Mouse (Mus musculus) telencephalon, adult 2 months (tissue): Measurements from ENCODE around the gene Urb1.
"Not testable (repeated sequence)": the region's sequence is repeated elsewhere in the genome, so short reads cannot be mapped to it uniquely, and the experiment has no call there.

ENCODE experiments used
- DNase-seq: peaks from one replicate; pipeline ENCODE4 v3.0.0-alpha.2; 2011; ENCODE audit warnings: low read depth, low spot score

Gene Urb1

DNA sequence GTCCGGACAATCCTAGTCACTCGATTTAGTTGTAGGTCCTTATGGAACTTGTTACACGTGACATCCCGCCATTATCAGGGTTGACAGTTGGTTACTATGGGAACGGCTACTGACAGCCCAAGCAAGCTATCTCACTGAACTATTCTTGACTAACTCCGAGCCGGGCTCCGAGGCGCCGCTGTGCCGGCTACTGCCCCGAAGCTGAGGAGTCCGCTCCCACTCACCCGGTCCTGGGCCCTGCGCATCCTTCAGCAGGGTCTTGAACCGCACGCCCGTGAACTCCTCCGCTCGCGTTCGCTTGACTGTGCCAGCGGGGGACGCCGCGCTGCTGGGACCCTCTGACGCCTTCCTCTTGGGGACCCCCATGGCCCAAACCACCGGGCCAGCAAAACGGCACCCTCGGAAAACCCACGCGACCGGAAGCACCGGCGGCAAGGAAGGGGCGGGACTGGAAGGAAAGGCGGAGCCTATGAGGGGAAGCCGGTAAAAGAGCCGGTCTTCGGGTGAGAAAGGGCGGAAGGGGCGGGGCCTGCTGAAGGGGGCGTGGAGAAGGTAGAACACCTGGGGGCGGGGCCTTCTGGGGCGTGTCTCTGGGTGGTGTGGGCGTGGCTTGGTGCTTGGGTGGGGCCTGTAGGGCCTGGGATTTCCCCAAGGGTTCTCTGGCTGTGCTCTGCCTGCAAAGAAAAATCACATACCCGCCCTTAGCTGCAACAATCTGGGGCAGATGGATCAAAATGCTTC is at the start of gene Urb1:
Gene Urb1, minus strand, starts transcription at position 439 of the 741 bp plus-strand sequence.
- DNase-seq: peak; percentile 93

DNA sequence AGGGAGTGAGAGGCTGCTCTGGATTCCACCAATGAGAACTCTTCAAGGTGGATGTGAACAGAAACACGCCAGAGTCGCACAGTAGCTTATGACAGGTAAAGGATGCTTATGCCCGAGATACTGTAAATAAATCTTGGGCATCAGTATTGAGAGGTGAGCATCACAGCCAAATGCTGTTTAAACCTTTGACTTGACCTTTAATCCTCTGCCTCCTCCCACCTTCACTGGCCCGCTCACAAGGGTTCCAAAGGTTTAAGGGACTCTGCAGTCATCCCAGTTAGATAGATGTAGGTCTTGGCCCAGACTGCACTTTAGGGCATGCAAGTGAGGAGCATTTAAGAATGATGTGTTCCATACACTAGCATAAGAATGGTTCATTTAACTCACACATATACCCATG is 48.0 kb upstream of the Urb1 start:
- no peak for DNase-seq

DNA sequence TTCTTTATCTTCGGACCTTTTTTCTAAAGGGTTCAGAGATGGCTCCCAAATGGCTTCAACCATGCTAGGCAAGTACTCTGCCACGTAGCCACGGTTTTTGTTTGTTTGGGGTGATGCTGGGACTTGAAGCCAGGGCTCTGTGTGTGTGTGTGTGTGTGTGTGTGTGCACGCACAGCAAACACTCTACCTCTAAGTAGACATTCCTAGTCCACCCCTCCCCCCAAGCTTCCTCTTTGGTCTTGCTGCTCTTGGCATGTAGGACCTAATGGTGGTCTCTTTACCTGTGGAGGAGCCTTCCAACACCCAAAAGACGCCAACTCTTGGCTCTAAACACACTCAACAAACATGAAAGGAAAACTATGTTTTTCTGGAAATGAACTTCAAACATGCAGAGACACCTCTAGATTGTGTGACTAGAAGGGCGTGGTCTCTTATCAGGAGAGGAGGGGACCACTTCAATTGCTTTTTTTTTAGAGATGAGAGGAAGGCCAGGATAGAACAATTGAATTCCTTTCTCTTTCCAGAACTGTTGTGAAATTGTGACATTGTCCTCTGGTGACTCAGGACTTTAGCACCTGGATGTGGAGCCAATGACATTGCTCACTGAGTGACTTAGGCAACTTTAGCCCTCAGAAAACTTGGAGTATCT is 46.5 kb upstream of the Urb1 start:
- DNase-seq: no peak

DNA sequence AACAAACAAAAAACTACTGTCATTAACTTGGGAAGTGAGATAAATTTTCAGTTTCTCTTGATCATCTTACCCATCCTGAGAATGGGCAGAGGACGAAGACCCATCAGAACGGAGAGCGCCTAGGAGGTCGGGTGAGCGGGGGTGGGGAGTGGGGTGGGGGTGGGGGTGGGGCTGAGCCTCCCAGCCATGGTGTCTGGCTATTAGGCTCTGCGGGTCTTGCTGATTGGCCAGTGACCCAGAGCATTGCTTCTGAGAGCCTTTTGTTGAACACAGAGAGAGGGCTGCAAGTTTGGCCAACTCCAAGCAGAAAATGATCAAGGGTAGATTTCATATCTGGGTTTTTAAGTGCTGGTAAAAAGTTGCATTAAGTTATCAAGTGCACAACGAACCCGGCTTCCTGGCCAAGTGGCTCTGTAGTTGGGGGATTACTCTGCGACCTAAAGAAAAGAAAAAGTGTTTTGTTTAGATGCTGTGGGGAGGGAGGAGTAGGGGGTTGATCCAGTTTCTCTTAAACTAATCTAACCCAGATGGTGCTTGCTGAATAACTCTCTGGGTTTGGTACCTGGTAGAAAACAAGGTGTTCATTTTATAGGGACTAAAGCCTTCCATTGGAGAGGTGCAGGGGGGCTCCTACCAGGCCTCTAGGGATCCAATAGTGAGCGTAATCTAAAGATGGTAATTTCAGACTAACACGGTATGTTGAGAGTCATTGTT is 41.6 kb upstream of the Urb1 start:
- no peak for DNase-seq

DNA sequence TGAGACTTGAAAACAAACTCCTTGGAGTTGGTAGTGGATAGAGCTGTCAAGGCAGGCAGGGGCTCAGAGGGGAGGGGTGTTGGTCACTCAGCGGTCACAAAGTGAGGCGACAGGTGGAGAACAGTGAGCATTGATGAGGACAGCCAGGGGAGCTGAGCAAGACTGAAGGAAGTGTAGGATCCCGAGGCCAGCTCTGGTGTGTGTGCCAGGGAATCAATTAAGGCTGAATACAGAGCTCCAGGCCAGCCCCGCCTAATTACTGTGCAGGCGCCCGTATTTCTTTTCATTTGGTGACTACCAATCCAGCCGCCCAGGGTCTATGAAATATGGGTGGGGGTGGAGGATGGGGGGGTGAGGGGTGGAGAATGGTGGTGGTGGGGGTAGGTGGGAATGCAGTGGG is 40.7 kb upstream of the Urb1 start:
- DNase-seq: no peak

DNA sequence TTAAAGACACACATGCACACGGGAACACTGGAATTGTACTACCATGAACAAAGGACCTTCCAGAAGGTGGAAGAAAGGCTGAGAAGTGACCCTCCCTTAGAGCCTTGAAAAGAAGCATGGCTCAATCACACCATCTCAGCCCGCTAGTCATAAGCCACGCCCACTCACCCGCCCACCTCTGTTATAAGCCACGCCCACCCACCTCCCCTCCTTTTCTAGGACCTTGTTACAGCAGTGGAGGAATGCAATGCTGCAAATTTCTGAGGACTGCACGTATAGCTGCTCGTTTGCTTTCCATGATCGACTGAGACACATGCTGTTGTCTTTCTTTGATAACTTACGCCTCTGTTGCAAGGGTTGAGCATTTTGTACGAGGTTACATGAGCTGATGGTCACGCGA is 39.0 kb upstream of the Urb1 start:
- no peak for DNase-seq

DNA sequence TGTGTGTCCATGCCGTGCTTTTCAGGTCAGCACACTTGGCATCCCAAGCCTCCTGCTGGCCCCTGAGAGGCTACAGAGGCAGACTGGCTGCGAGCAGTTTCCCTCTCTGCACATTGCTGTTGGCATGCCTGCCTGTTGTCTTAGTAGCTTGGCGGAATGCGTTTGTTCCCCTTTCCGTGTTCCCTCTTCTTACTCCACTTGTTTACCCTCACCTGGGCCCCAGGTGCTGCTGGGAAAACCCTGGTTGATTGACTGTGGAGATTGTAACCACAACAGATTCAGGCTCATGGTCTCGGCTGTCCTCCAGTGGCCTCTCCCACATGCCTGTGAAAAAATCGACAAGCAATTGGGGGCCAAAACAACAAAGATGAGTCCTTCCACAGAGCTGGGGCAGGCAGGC is 38.5 kb upstream of the Urb1 start:
- no peak for DNase-seq

DNA sequence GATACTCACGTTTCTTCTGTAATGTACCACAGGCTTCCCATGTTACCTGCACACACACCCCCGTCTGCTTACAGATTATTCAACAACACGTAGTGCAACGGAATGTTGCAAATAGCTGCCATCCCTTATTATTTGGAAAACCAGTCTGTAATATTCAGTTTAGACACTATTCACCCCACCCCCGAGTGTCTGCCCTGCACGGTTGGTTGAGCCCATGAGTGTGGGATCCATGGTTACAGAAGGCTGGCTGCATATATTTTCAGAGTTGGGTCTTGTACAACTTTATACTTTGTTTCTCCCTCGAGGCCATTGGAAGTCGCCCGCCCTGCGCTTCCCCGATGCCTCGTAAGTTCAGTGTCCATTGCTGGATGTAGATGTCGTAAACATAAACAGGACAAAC is 35.4 kb upstream of the Urb1 start:
- DNase-seq: no peak

DNA sequence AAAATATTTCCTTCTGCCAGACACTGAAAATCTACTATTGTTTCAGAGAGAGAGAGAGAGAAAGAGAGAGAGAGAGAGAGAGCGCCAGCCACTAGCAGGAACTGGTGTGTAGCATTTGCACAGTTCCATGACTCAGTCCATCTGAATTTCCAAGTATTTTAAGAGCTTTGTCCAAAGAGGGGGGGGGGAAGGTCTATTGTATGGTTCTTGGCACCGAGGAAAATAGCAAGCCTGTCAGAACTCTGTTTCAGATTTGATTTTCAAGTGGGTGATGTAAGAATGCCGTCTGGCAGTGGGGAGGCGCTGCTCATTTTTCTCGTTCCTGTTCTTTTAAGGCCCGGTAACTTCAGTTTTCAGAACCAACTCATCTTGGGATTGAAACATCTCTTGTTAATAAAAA is 34.8 kb upstream of the Urb1 start:
- DNase-seq: no peak

DNA sequence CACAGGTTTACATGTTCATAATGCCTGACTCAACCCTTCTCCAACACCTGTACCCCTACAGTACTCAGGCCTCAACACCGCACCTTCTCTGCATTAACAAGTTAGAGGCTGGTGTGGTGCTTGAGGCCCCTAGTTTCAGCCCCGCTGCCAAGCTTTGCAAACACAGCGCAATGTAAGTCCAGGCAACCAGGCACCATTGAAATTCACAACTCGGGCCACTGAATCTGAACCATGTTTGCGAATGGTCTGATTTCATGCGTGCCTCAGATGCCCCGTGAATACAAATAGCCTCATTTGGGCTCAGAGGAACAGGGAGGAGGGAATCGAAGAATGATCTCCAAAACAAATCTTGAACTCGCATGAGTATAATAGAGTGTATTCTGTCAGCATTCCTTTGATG is 32.0 kb upstream of the Urb1 start:
- no peak for DNase-seq

DNA sequence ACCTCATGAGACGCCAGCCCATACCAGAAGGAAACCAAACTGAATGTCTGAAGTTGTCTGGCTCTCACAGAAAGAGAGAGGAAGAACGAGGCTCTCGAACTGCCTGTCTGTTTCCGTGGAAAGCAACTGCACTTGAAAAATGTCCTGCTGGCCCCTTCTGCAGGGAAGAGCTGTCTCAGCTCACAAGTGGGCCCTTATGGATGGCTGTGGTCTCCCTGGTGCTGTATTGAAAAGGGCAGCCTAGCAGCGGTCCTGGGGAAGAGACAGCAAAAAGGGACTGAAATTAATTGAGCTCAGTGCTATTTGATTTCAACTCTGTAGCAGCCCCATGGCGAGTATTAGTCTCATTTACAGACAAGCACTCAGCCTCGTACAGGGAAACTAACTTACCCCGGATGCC is 27.2 kb upstream of the Urb1 start:
- no peak for DNase-seq

DNA sequence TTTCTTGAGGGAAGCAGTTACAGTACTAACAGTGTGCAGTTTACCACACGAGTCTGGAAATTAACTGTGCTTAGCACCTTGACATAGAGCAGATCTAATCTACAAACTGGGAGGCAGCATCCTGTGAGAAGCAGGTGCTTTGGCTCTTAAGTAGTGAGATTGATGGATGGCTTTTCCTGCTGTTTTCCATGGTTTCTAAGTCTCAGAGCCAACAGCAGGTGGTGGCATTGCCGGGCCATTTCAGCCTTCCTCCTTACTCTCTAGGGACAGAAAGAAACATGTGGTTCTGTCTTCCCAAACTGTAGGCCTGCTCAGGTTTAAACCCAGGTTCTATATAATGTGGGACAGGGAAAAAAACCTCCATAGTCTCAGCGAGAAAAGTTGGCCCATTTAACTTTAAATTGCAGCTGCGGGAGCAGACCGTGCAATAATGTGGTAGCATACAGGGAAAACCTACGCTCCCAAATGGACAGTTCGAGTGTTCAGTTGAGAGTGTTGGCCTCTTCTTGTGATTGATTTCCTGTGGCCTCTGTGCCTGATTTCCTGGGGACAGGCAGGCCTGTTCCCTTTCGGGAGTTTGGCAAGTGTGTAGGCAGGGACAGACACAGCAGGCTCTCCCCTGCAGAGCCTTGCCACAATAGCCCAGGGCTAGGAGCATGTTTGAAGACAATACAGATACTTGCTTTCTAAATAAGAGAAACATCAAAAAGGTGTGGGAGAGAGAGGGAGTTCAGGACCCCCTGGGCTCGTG is 23.0 kb upstream of the Urb1 start:
- no peak for DNase-seq

DNA sequence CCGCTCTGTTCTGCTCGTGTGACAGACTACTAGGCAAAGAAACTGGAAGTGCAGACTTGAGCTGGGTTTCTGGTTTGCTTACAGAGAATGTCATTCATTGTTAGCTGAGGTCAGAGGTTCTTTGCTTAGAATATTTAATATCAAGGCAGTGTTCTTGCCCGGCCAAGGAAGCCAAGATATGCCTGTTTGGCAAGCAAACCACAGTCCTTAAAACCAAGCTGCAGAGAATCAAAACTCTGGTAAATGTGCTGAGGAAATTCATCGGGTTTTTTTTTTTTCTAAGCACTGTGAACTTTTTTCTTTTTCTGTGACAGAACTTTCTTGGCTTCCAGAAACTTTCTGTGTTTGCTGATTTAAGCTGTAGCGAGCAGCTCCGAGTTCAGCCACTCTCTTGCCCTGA is 22.3 kb upstream of the Urb1 start:
- DNase-seq: no peak

DNA sequence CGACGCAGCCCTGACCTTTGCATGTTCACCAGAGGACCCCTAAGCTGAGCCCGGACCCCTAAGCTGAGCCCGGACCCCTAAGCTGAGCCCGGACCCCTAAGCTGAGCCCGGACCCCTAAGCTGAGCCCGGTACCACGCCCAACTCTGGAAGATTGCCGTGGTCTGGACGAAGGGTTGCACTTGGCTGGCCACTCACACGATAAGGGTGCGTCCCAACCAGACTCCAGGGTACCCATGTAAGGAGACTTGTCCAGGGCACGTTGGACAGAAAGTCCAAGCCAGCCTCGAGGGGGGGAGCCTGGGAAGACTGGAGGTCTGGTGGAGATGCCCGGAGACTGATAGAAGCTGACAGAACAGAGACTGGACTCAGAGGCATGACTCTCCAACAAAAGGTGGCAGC is 21.5 kb upstream of the Urb1 start:
- no peak for DNase-seq

DNA sequence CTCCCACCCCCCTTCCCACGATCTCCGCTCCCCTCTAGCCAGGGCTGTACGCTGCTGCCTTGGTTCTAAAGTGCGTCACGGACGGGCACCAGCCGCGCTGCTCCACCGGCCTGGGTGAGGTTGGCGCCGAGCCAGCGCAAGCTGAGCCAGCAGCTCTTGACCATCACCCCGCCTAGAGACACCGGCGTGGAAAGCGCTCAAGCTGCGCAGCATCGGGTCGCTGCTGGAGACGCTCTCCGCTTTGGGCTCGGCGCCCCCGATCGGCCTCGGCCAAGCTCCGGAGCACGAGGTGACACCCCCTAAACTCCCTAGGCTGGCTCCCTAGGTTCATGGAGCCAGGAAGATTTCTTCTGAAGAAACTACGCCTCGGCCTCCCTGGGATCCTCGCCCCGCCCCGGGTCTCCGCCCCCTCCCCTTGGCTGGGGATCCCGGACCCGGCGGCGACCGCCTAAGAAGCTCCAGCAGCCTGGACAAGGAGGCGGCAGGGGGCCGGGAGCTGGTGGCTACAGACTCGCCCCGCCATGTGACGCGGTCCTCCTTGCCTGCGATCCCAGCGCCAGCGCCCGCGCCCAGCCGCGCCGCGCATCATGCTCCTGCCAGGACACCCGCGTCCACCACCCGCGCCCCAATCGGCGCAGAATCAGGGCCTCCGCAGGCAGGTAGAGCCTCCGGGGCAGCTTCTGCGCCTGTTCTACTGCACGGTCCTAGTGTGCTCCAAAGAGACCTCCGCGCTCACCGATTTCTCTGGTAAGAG is 20.6 kb upstream of the Urb1 start:
- no peak for DNase-seq

DNA sequence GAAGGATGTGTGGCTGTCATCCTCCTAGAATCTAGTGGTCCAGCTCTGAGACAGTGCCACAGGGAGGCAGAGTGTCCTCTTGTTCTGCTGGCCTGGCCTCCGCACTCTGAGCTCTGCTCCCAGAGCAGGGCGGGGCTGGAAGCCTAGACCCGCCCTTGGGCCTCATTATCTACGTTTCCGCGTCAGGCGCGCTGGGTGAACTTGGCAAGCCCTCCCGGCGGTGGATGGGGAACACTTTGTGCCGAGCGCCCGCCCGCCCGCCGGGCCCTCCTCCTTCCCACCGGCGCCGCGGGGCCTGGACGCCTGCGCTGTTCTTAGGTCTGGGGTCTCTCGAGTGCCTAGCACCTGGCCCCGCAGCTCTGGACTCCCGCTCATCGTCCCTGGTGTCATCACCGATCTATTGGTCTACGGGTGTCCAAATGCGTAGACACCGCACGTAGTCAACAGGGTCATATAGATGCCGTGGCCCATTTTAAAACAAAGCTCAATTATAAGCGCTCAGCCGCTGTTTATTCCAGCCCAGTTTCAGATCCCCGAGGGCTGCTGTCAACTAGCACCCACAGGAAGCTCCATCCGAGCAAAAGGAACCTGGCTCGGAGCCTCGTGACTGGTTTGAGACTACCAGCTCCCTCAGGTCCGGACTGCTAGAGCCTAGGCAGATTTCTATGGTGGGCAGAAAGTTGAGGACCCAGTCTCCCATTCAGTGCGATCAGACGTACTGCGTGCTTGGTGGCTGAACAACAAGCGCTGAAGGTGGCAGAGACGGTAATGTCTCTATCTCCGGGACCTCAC is 19.9 kb upstream of the Urb1 start:
- DNase-seq: no peak

DNA sequence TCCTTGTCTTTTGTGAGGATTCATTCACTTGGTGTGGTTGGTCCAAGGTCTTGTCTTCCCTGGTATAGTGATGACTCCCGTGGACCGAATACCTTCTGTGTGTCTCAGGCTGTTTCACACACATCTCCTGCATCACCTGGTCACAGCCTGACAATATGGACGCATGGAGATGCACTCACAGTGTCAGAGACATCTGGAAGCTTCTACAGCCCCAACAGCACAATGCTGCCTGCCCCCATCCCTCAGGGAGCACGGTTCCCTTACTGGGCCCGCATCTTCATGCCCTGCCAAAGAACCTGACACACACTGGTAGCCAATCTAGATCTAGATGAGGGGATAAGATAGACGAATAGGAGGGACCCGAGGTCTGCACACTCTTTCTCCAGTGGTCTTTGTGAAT is 18.9 kb upstream of the Urb1 start:
- DNase-seq: no peak

DNA sequence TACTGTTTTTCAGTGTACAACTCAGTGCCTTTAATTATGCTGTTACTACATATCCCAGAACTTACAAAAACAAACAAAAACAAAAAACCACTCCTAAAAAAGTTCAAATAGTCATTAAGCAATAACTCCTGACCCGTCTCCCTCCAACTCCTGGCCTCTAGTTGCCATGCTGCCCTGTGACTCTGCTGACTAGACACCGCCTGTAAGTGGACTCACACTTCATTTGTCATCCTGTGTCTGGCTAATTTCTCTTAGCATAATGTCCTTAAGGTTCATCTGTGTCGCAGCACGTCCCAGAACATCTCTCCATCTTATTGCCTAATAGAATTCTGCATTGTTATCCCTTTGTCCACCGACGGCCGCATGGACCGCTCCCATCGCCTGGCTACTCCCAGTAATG is 17.3 kb upstream of the Urb1 start:
- DNase-seq: no peak

DNA sequence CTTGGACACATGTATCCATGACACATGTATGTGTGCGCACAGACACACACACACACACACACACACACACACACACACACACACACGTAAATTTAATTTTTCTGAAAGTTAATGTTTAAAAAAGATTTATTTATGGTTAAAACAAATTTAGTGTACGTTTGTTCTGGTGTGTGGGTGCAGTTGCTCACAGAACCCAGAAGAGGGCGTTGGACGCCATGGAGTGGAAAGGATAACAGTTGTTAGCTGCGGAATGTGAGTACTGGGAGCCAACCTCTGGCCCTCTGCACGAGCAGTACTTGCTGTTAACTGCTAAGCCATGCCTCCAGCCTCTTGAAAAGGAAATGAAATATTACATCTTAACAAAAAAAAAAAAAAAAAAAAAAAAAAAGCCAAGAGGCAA is 16.2 kb upstream of the Urb1 start, which contains the start of gene Eva1c:
Gene Eva1c, plus strand, starts transcription at position 263 of the 400 bp plus-strand sequence.
- DNase-seq: no peak

DNA sequence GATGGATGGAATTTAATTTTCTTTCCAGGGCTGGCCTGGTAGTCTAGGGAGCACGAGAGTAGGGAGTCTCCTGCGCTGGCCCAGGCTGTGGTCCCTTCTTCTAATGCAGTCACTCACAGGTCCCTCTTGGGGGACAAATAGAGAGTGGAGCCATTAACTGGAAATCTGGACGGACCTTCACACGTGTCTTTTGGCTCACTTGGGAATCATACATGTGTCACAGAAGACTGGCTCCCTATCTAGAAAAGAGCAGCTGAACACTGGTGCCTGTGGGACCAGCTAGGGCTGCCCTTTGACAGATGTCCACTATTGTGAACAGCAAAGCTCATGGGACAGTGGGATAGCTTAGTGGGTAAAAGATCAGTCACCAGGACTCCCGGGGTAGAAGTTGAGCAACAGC is 15.8 kb upstream of the Urb1 start:
- DNase-seq: no peak

DNA sequence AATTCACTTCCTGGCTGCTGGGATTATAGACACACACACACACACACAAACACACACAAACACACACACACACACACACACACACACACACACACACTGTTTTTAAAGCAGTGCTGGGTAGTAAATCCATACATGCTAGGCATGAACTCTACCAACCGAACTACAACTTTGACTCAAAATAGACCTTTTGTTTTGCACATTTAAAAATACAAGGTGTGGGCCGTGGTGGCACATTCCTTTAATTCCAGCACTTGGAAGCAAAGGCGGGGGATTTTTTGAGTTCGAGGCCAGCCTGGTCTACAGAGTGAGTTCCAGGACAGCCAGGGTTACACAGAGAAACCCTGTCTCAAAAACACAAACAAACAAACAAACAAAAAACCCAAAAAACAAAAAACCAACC is 13.8 kb upstream of the Urb1 start:
- not testable (repeated sequence) for DNase-seq
